ENCODE assay signal across 27 mouse cellular contexts in the genomic region with DNA sequence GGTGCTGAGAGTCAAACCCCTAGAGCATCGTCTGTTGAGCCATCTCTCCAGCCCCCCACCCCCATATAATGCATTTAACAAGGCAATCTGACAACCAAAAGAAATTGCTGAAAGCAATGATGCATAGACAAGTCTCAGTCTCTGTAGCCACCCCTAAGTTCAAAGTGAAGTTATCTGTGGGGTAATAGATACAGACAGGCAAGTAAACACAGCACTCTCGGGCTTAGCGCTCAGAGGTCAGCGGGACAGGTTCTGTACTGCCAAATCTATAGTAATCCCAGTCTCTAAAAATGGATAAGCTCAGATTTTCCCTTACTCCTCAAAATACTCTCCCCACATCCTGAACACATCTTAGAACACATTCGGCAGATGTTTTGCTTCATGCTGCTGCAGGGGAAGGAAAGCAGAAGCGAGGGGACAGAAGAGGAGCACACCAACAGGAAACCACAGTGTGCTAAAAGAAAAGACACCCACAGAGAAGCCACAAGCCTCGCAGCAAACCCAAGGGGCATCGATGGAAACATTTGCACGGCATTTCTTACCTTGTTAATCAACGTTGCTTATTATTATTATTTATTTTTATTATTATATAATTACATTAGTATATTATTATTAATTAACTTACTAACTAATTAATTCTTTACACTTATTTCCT. TPM values are rescaled to one million over a fixed set of nuclear protein-coding genes. Genes with fewer than 3 reads are reported as not detected.
DNase-seq lines count a peak whose midpoint lies in the region; ATAC-seq and TF ChIP-seq lines count a peak whose summit lies in the region.
"Had no signal": no experiment of that assay in that cellular context is flagged by ENCODE, and none has a peak within 500 bp of the region (broad histone marks: within the 10 kb centered on the region; RNA-seq: fewer than 3 reads in every experiment).

No protein-coding gene starts in this region.

- WGBS in liver, postnatal 0 days (ENCODE audit: insufficient replicate concordance) = 33% methylated on average over 10 of the region's 10 CpGs
- WGBS in midbrain, embryonic 16.5 days = 65% methylated on average over 10 of the region's 10 CpGs

- H3K9me3 ChIP-seq in liver, postnatal 0 days (ENCODE audit: low read length) = no peaks in the 10 kb centered on the region
- no peaks in the 10 kb centered on the region for H3K9me3 ChIP-seq in midbrain, embryonic 16.5 days (replicated peaks; ENCODE audit: control insufficient read depth, low read length, poor library complexity, severe bottlenecking)
- H3K9me3 ChIP-seq: forebrain, embryonic 10.5 days; heart, embryonic 15.5 days; intestine, embryonic 15.5 days had no signal

- H3K4me2 ChIP-seq in liver, postnatal 0 days (ENCODE audit: low read depth, low read length) = no peak overlapping the region; the same call in 1 of the 2 replicates
- no peak overlapping the region for H3K4me2 ChIP-seq in midbrain, embryonic 16.5 days (ENCODE audit: low read length)
- H3K4me2 ChIP-seq: heart, embryonic 15.5 days; intestine, embryonic 15.5 days; liver, embryonic 11.5 days; midbrain, embryonic 11.5 days had no signal

- no peak for TF ChIP-seq EP300 in liver, postnatal 0 days (IDR thresholded peaks at IDR 0.05; ENCODE audit: low read depth)

- TF ChIP-seq CTCF in liver, postnatal 0 days (IDR thresholded peaks at IDR 0.05; ENCODE audit: low read depth) = no peak

- no peak overlapping the region for H3K9ac ChIP-seq in liver, postnatal 0 days (replicated peaks)
- H3K9ac ChIP-seq in midbrain, embryonic 16.5 days (ENCODE audit: low read depth, low read length) = no peak overlapping the region
- H3K9ac ChIP-seq: heart, embryonic 15.5 days; intestine, embryonic 15.5 days had no signal

- no peak overlapping the region for H3K4me3 ChIP-seq in liver, postnatal 0 days (ENCODE audit: low read depth, low read length)
- no peak overlapping the region for H3K4me3 ChIP-seq in midbrain, embryonic 16.5 days (ENCODE audit: low read depth, low read length)
- H3K4me3 ChIP-seq: forebrain, embryonic 10.5 days; heart, adult 2 months; heart, embryonic 15.5 days; intestine, embryonic 15.5 days; layer of hippocampus, adult 2 months had no signal

- no peak overlapping the region for H3K27ac ChIP-seq in liver, postnatal 0 days (ENCODE audit: low read depth)
- H3K27ac ChIP-seq in midbrain, embryonic 16.5 days (ENCODE audit: low read length) = no peak overlapping the region
- H3K27ac ChIP-seq: forebrain, embryonic 10.5 days; heart, adult 2 months; heart, embryonic 15.5 days; intestine, embryonic 15.5 days; layer of hippocampus, adult 2 months had no signal

- DNase-seq in liver, postnatal 0 days = no peak
- no peak for DNase-seq in liver
- peak; percentile 29 for DNase-seq in thymus, postnatal 14 days
- DNase-seq in thymus, postnatal 10 days (ENCODE audit: low spot score in 2 of 2) = no peak
- DNase-seq in adrenal gland, adult (ENCODE audit: inconsistent age in 2 of 2, low spot score in 1 of 2) = no peak
- DNase-seq: adrenal gland, postnatal 25 days; cerebellum, adult 9-10 months; gastrocnemius, postnatal 14 days; heart, adult 2 months; kidney, adult 9 months; kidney, postnatal 25 days; lung, adult 2 months; right cerebral cortex, postnatal 25 days had no signal

- peak; percentile 59; the same call in 1 of the 2 replicates for ATAC-seq in liver, postnatal 0 days
- ATAC-seq in megakaryocyte progenitor cell, adult 5-6 weeks (replicated peaks; ENCODE audit: poor library complexity) = peak; percentile 48; the same call in 1 of the 2 replicates
- ATAC-seq in midbrain, embryonic 16.5 days = no peak
- ATAC-seq: forebrain, embryonic 16.5 days; hindbrain, embryonic 16.5 days; intestine, embryonic 15.5 days had no signal

- H3K36me3 ChIP-seq in liver, postnatal 0 days (replicated peaks; ENCODE audit: insufficient read depth, low read length) = no peaks in the 10 kb centered on the region
- no peaks in the 10 kb centered on the region for H3K36me3 ChIP-seq in midbrain, embryonic 16.5 days (ENCODE audit: control insufficient read depth, insufficient read depth, low read length)
- H3K36me3 ChIP-seq: forebrain, embryonic 10.5 days; heart, embryonic 15.5 days; intestine, embryonic 15.5 days had no signal

- H3K27me3 ChIP-seq in liver, postnatal 0 days (ENCODE audit: insufficient read depth, low read length) = no peaks in the 10 kb centered on the region
- no peaks in the 10 kb centered on the region for H3K27me3 ChIP-seq in midbrain, embryonic 16.5 days (ENCODE audit: control insufficient read depth, insufficient read depth, low read depth, low read length)
- H3K27me3 ChIP-seq: heart, embryonic 15.5 days; intestine, embryonic 15.5 days had no signal

- no peaks in the 10 kb centered on the region for H3K4me1 ChIP-seq in liver, postnatal 0 days (ENCODE audit: insufficient read depth)
- H3K4me1 ChIP-seq in midbrain, embryonic 16.5 days (ENCODE audit: control insufficient read depth, insufficient read depth, low read length) = no peaks in the 10 kb centered on the region
- H3K4me1 ChIP-seq: heart, embryonic 15.5 days; intestine, embryonic 15.5 days had no signal

RNA-seq across cellular contexts. Expression of a gene that starts 16.8 kb away (rescaled TPM):
- polyA plus RNA-seq in liver, postnatal 0 days (2015; fragmentation: Nextera tagmentation; extraction: Ambion mirVana) = not detected in 2 replicates
- total RNA-seq in megakaryocyte progenitor cell, adult 5-6 weeks (2015) = not detected in 2 replicates
- total RNA-seq in megakaryocyte progenitor cell, adult 5-6 weeks (2017) = not detected in 2 replicates
- polyA plus RNA-seq in midbrain, embryonic 16.5 days (2015; fragmentation: Nextera tagmentation; extraction: Ambion mirVana) = 0.45 and 1.1 TPM in 2 replicates
- polyA plus RNA-seq: C2C12; embryonic facial prominence, embryonic 11.5 days; forebrain, embryonic 10.5 days; limb, embryonic 11.5 days; lung, adult 2 months; midbrain, embryonic 11.5 days; spleen, adult 2 months had no signal
